Mouse (Mus musculus): ENCODE data around the gene Rfesd.

DNA sequence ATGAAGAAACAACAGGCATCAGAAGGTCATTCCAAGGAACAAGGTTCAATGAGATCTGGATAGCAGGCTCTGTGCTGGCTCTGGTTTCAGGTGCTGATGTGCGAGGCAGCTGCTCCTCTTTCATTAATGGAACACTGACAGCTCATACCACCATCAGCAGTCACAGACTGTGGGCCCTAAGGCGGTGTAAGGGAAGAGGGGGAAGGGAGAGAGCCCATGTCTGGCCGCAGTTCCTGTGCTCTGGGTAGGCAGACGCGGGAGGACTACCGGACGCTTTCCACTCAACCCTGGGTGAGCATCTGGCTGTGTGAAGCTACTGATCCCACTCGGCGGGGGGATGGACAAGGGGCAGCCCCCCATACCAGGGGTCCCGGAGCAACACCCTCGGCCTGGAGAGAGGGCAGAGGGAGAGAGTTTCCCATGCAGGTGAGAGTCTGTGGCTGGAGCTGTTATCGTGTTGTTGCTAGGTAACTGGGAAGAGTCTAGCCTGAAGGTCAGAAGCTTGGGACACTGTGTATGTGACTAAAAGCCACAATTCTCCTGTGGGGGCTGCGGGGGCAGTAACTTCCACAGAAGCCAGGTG is 45.9 kb upstream of the Rfesd start:
- TF ChIP-seq CTCF (IDR thresholded peaks at IDR 0.05; ENCODE audit: low read depth, low read length) (no peak), POLR2A (IDR thresholded peaks at IDR 0.05; ENCODE audit: borderline replicate concordance, low read depth, low read length) (no peak)

Data from bone marrow macrophage, adult 2 months (primary cell).